Comparison of ENCODE assay signal across 13 mouse cellular contexts in genomic region chr4:71953441-71953840, GRCm38 (mm10).
"Had no signal": no experiment of that assay in that cellular context is flagged by ENCODE, and none has a peak within 500 bp of the region (broad histone marks: within the 10 kb centered on the region; RNA-seq: fewer than 3 reads in every experiment).

No protein-coding gene starts in this region.

- H3K4me1 ChIP-seq: liver, embryonic 13.5 days; midbrain, embryonic 12.5 days; midbrain, embryonic 15.5 days; neural tube, embryonic 12.5 days; neural tube, embryonic 15.5 days had no signal

- DNase-seq: kidney, adult 18-20 months; kidney, adult 9 months; kidney, postnatal 14 days; kidney, postnatal 4 days; liver, embryonic 13.5 days; lung, embryonic 14.5 days; thymus, adult 2 months; thymus, postnatal 14 days; thymus, postnatal 4 days had no signal

- H3K4me3 ChIP-seq: liver, embryonic 13.5 days; midbrain, embryonic 12.5 days; midbrain, embryonic 15.5 days; neural tube, embryonic 12.5 days; neural tube, embryonic 15.5 days had no signal
